14 mouse cellular contexts compared by ENCODE assay signal in genomic region chr4:136916359-136917164, GRCm38 (mm10). TPM values are rescaled to one million over a fixed set of nuclear protein-coding genes. Genes with fewer than 3 reads are reported as not detected.
DNase-seq lines count a peak whose midpoint lies in the region; ATAC-seq and TF ChIP-seq lines count a peak whose summit lies in the region.
"Had no signal": no experiment of that assay in that cellular context is flagged by ENCODE, and none has a peak within 500 bp of the region (broad histone marks: within the 10 kb centered on the region; RNA-seq: fewer than 3 reads in every experiment).

No protein-coding gene starts in this region.

- peaks cover 33% of the 10 kb centered on the region for H3K27me3 ChIP-seq in hindbrain, embryonic 12.5 days
- no peaks in the 10 kb centered on the region for H3K27me3 ChIP-seq in hindbrain, embryonic 14.5 days (ENCODE audit: control insufficient read depth, insufficient read depth, low read length)
- H3K27me3 ChIP-seq in hindbrain, postnatal 0 days (ENCODE audit: insufficient read depth, low read length) = no peaks in the 10 kb centered on the region
- peaks cover 38% of the 10 kb centered on the region for H3K27me3 ChIP-seq in liver, embryonic 12.5 days (replicated peaks)

- TF ChIP-seq CTCF in hindbrain, postnatal 0 days (IDR thresholded peaks at IDR 0.05; ENCODE audit: low read depth) = no peak

- no peak; the same call in 1 of the 2 replicates for ATAC-seq in hindbrain, embryonic 12.5 days (ENCODE audit: low FRiP score)
- ATAC-seq in hindbrain, embryonic 14.5 days (ENCODE audit: low FRiP score) = no peak
- no peak for ATAC-seq in hindbrain, postnatal 0 days
- ATAC-seq in liver, embryonic 12.5 days = no peak

- peak overlapping the region; percentile 52; the same call in 1 of the 2 replicates for H3K27ac ChIP-seq in hindbrain, embryonic 12.5 days
- no peak overlapping the region for H3K27ac ChIP-seq in hindbrain, embryonic 14.5 days
- H3K27ac ChIP-seq in hindbrain, postnatal 0 days = peak overlapping the region; percentile 56; the same call in 1 of the 2 replicates
- H3K27ac ChIP-seq in liver, embryonic 12.5 days = no peak overlapping the region
- H3K27ac ChIP-seq: limb, embryonic 13.5 days; lung, embryonic 15.5 days had no signal

- DNase-seq in hindbrain, embryonic 14.5 days (ENCODE audit: low spot score) = no peak
- DNase-seq in brain, adult 2 months (ENCODE audit: low read depth, low spot score) = peak; percentile 43
- peak; percentile 77 to 83 for DNase-seq in cerebellum, postnatal 14 days
- DNase-seq in hindbrain, postnatal 0 days (ENCODE audit: low spot score) = peak; percentile 51
- DNase-seq in right cerebral cortex, postnatal 4 days = no peak
- no peak for DNase-seq in heart, postnatal 4 days
- DNase-seq: adrenal gland, postnatal 36 days had no signal

- no peak overlapping the region for H3K4me2 ChIP-seq in hindbrain, embryonic 12.5 days (replicated peaks)
- no peak overlapping the region for H3K4me2 ChIP-seq in hindbrain, embryonic 14.5 days (replicated peaks)
- H3K4me2 ChIP-seq in hindbrain, postnatal 0 days (ENCODE audit: low read depth, low read length) = no peak overlapping the region
- no peak overlapping the region for H3K4me2 ChIP-seq in liver, embryonic 12.5 days
- H3K4me2 ChIP-seq: heart, embryonic 12.5 days; limb, embryonic 13.5 days; lung, embryonic 15.5 days had no signal

- 51% methylated on average over 20 of the region's 20 CpGs for WGBS in hindbrain, embryonic 12.5 days
- WGBS in hindbrain, embryonic 14.5 days = 36% methylated on average over 20 of the region's 20 CpGs
- 37% methylated on average over 20 of the region's 20 CpGs for WGBS in hindbrain, postnatal 0 days
- 66% methylated on average over 20 of the region's 20 CpGs for WGBS in liver, embryonic 12.5 days (ENCODE audit: insufficient replicate concordance)

- peaks cover 33% of the 10 kb centered on the region for H3K4me1 ChIP-seq in hindbrain, embryonic 12.5 days
- peaks cover 25% of the 10 kb centered on the region for H3K4me1 ChIP-seq in hindbrain, embryonic 14.5 days (replicated peaks; ENCODE audit: control insufficient read depth, insufficient read depth, low read length)
- peaks cover 12% of the 10 kb centered on the region for H3K4me1 ChIP-seq in hindbrain, postnatal 0 days (ENCODE audit: insufficient read depth, low read length)
- no peaks in the 10 kb centered on the region for H3K4me1 ChIP-seq in liver, embryonic 12.5 days
- H3K4me1 ChIP-seq: heart, embryonic 12.5 days; lung, embryonic 15.5 days had no signal

- no peak overlapping the region for H3K9ac ChIP-seq in hindbrain, embryonic 12.5 days
- H3K9ac ChIP-seq in hindbrain, embryonic 14.5 days = no peak overlapping the region
- 0 out of 2 replicates have a peak overlapping the region, but pooled peaks have one; percentile 13 for H3K9ac ChIP-seq in hindbrain, postnatal 0 days (replicated peaks; ENCODE audit: low read length)
- H3K9ac ChIP-seq in liver, embryonic 12.5 days = no peak overlapping the region
- H3K9ac ChIP-seq: heart, embryonic 12.5 days; limb, embryonic 13.5 days; lung, embryonic 15.5 days had no signal

- H3K9me3 ChIP-seq in hindbrain, embryonic 12.5 days (replicated peaks) = no peaks in the 10 kb centered on the region
- no peaks in the 10 kb centered on the region for H3K9me3 ChIP-seq in hindbrain, embryonic 14.5 days (ENCODE audit: control insufficient read depth, low read length)
- H3K9me3 ChIP-seq in hindbrain, postnatal 0 days (ENCODE audit: low read length) = no peaks in the 10 kb centered on the region
- H3K9me3 ChIP-seq in liver, embryonic 12.5 days (replicated peaks) = no peaks in the 10 kb centered on the region
- H3K9me3 ChIP-seq: heart, embryonic 12.5 days; limb, embryonic 13.5 days; lung, embryonic 15.5 days had no signal

- H3K36me3 ChIP-seq in hindbrain, embryonic 12.5 days = no peaks in the 10 kb centered on the region
- H3K36me3 ChIP-seq in hindbrain, embryonic 14.5 days (replicated peaks; ENCODE audit: control insufficient read depth, insufficient read depth) = no peaks in the 10 kb centered on the region
- no peaks in the 10 kb centered on the region for H3K36me3 ChIP-seq in hindbrain, postnatal 0 days (ENCODE audit: insufficient read depth, low read length)
- H3K36me3 ChIP-seq in liver, embryonic 12.5 days = no peaks in the 10 kb centered on the region
- H3K36me3 ChIP-seq: heart, embryonic 12.5 days; limb, embryonic 13.5 days; lung, embryonic 15.5 days had no signal

- H3K4me3 ChIP-seq in hindbrain, embryonic 12.5 days = no peak overlapping the region
- H3K4me3 ChIP-seq in hindbrain, embryonic 14.5 days (replicated peaks; ENCODE audit: low read length) = no peak overlapping the region
- no peak overlapping the region for H3K4me3 ChIP-seq in hindbrain, postnatal 0 days (ENCODE audit: low read length)
- no peak overlapping the region for H3K4me3 ChIP-seq in liver, embryonic 12.5 days
- H3K4me3 ChIP-seq: heart, embryonic 12.5 days; limb, embryonic 13.5 days; lung, embryonic 15.5 days had no signal

RNA-seq across cellular contexts. Expression of gene C1qa, which starts 18.0 kb away (rescaled TPM):
- 14.6 and 17.8 TPM in 2 replicates for polyA plus RNA-seq in hindbrain, embryonic 12.5 days (2016; fragmentation: Nextera tagmentation; extraction: Ambion mirVana)
- 29.9 and 33.4 TPM in 2 replicates for polyA plus RNA-seq in hindbrain, embryonic 14.5 days (2014; fragmentation: Nextera tagmentation; extraction: Ambion mirVana)
- total RNA-seq in hindbrain, postnatal 0 days (2014; rRNA removed) = 49.6 and 55.4 TPM in 2 replicates
- 48.4 and 49.9 TPM in 2 replicates for polyA plus RNA-seq in hindbrain, postnatal 0 days (2015; fragmentation: Nextera tagmentation; extraction: Ambion mirVana)
- 10 to 100 TPM; 14.5 to 14.7 TPM for total RNA-seq in heart, postnatal 4 days (2021)
- polyA plus RNA-seq in liver, embryonic 12.5 days (2016; fragmentation: Nextera tagmentation; extraction: Ambion mirVana) = 24.8 and 26.2 TPM in 2 replicates
- total RNA-seq: ES-E14 had no signal

RNA-seq across cellular contexts. Expression of gene C1qc, which starts 23.7 kb away (rescaled TPM):
- 19.7 and 20.3 TPM in 2 replicates for polyA plus RNA-seq in hindbrain, embryonic 12.5 days (2016; fragmentation: Nextera tagmentation; extraction: Ambion mirVana)
- 29.5 and 30.5 TPM in 2 replicates for polyA plus RNA-seq in hindbrain, embryonic 14.5 days (2014; fragmentation: Nextera tagmentation; extraction: Ambion mirVana)
- total RNA-seq in hindbrain, postnatal 0 days (2014; rRNA removed) = 71.8 and 90.1 TPM in 2 replicates
- polyA plus RNA-seq in hindbrain, postnatal 0 days (2015; fragmentation: Nextera tagmentation; extraction: Ambion mirVana) = 47.1 and 48.3 TPM in 2 replicates
- 10 to 100 TPM; 11.5 to 13.8 TPM for total RNA-seq in heart, postnatal 4 days (2021)
- 32.7 and 33.5 TPM in 2 replicates for polyA plus RNA-seq in liver, embryonic 12.5 days (2016; fragmentation: Nextera tagmentation; extraction: Ambion mirVana)
- total RNA-seq: ES-E14 had no signal

RNA-seq across cellular contexts. Expression of gene C1qb, which starts 30.6 kb away (rescaled TPM):
- 31.6 and 34.9 TPM in 2 replicates for polyA plus RNA-seq in hindbrain, embryonic 12.5 days (2016; fragmentation: Nextera tagmentation; extraction: Ambion mirVana)
- polyA plus RNA-seq in hindbrain, embryonic 14.5 days (2014; fragmentation: Nextera tagmentation; extraction: Ambion mirVana) = 48.6 and 52.3 TPM in 2 replicates
- 65.5 and 72.0 TPM in 2 replicates for total RNA-seq in hindbrain, postnatal 0 days (2014; rRNA removed)
- polyA plus RNA-seq in hindbrain, postnatal 0 days (2015; fragmentation: Nextera tagmentation; extraction: Ambion mirVana) = 75.8 and 79.7 TPM in 2 replicates
- 10 to 100 TPM; 14.6 to 17.9 TPM for total RNA-seq in heart, postnatal 4 days (2021)
- polyA plus RNA-seq in liver, embryonic 12.5 days (2016; fragmentation: Nextera tagmentation; extraction: Ambion mirVana) = 53.1 and 54.6 TPM in 2 replicates
- total RNA-seq: ES-E14 had no signal

RNA-seq across cellular contexts. Expression of gene Epha8, which starts 40.1 kb away (rescaled TPM):
- 2.2 and 2.8 TPM in 2 replicates for polyA plus RNA-seq in hindbrain, embryonic 12.5 days (2016; fragmentation: Nextera tagmentation; extraction: Ambion mirVana)
- polyA plus RNA-seq in hindbrain, embryonic 14.5 days (2014; fragmentation: Nextera tagmentation; extraction: Ambion mirVana) = 13.8 and 15.5 TPM in 2 replicates
- total RNA-seq in hindbrain, postnatal 0 days (2014; rRNA removed) = 52.9 and 59.3 TPM in 2 replicates
- 13.3 and 14.2 TPM in 2 replicates for polyA plus RNA-seq in hindbrain, postnatal 0 days (2015; fragmentation: Nextera tagmentation; extraction: Ambion mirVana)
- total RNA-seq in heart, postnatal 4 days (2021) = not detected
- 0.06 and 0.11 TPM in 2 replicates for polyA plus RNA-seq in liver, embryonic 12.5 days (2016; fragmentation: Nextera tagmentation; extraction: Ambion mirVana)
- total RNA-seq: gastrocnemius, adult 8-10 months had no signal

Comparison
In these comparisons a context has a peak if more than half of its experiments do, and no peak if none do; other contexts are left out.
1. H3K27ac ChIP-seq: peak in hindbrain, embryonic 12.5 days (single experiment) and hindbrain, postnatal 0 days (single experiment); none in hindbrain, embryonic 14.5 days (single experiment) and liver, embryonic 12.5 days (single experiment).
2. DNase-seq: peak in brain, adult 2 months (single experiment), cerebellum, postnatal 14 days (2 of 2) and hindbrain, postnatal 0 days (single experiment); none in hindbrain, embryonic 14.5 days (single experiment), right cerebral cortex, postnatal 4 days (single experiment) and heart, postnatal 4 days (single experiment).